Mouse (Mus musculus) kidney, postnatal 36 days (tissue): ENCODE measurements around the gene Cep83.

Experiments used
- DNase-seq, 2 experiments: peaks; one replicate each; pipeline ENCODE4 v3.0.0; 2021 to 2022; ENCODE audit warnings: mixed read lengths in 2 of 2

The Cep83 gene

DNA sequence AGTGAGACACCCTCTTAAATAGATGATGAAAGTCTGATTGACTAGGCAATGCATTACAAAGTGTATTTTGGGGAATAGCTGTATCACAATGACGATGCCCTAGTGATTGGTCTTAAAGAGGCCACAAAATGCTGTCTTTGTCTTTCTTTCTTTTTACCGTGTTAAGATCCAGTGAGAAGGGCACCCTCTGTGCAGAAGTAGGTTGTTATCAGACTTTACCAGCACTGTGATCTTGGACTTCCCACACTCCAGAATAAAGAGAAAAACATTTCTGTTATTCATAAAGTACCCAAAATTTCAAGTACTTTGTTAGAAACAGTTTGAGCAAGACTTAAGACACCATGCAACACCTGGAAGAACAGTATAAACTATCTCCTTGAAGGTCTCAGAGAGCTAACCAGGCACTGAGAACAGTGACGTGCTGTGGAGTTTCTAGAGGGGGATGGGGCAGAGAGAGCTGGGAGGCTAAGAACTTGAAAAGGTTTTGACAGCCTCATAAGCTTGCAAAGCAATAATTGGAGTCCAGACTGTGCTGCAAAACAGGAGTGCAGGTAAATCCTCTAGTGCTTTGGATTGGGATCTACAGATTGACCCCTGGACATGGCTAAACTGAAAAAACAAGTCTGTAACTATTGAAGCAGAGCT lies 92.3 kb downstream of the Cep83 start:
- DNase-seq: no peak

DNA sequence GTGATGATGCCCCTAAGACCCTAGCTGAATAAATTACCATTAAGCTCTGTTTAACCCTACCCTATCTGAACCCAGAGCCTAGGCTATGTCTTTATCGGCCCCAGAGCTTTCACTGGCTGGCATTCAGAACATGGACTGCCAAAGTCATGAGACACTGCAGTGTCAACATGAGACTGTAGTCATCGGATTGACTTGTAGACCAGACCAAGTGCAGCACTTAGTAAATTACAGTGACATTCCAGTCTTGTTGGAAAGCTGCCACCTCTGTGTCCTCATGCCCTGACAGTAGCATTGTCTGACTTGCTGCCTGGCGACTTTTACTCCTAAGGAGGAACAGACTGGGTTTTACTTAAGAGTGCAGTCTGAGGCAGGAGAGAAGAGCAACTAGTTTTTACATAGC lies 100.8 kb downstream of the Cep83 start:
- DNase-seq: peak; percentile 48 to 53

DNA sequence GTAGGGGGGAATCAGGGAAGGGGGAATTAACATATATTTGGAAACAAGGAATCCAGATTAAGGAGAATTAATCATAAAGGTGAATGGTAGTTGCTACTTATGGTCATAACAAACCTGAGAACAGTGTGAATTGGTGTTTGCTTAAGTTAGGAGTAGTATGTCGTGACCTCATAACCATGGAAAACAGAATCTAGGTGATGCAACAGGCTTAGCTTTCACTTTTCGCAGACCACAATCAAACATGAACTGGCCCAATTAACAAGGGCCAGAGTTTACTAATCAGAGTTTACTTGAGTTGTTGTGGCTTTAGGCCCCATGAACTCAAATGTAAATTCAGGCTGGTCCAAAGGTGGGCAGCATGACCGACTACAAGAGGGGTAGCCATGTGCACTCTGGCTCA lies 105.5 kb downstream of the Cep83 start:
- DNase-seq: no peak

- no peak for DNase-seq
Observed at GRCm38 (mm10) chr10:94794666-94795244, 106.3 kb downstream of the Cep83 start.

- DNase-seq: no peak
Observed at GRCm38 (mm10) chr10:94798128-94798527, 109.7 kb downstream of the Cep83 start.

GRCm38 (mm10) chr10:94799485-94800239 lies 111.2 kb downstream of the Cep83 start:
- no peak for DNase-seq

GRCm38 (mm10) chr10:94800677-94801354 lies 112.4 kb downstream of the Cep83 start:
- DNase-seq: no peak

- DNase-seq: no peak
Observed at GRCm38 (mm10) chr10:94804029-94804908, 115.8 kb downstream of the Cep83 start.

- no peak for DNase-seq
Observed at GRCm38 (mm10) chr10:94804909-94805220, 116.4 kb downstream of the Cep83 start.

DNA sequence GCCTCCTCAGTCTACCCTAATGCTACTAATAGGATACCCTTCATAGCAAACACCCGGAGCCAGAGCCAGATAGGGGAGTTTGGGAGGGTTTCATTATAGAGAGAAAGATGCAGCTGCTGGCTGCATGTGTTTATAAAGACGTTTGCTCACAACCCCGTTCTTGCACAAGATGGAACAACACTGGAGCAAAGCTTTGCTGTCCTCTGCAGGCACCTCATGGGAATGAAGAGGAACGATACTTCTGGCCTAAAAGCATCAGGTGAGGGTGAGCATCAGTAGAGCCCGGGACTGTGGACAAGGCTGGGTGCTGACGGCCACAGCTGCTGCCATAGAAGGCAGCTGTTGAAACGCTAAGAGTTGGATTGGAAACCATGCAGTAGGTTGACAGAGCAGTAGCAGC lies 118.9 kb downstream of the Cep83 start:
- no peak for DNase-seq

DNA sequence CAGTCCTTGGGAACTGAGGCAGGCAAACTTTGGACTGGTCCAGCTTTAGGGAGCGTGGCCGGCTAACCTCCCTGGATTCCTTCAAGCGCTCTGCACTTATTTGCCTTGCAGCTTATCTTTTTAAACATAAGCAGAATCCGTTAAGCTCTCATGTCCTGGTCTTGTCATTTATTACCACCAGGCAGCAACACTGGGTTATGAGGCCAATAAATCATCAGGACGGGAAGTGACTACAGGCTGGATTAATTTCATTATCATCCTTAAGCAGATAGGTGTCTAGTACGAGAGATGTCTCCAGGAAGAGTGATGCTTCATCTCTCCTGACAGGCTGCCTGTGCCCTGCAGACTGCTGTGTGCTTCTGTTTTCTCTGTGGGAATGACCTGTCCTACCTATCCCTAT lies 119.8 kb downstream of the Cep83 start:
- no peak for DNase-seq

- no peak for DNase-seq
Observed at GRCm38 (mm10) chr10:94809946-94810472, 121.6 kb downstream of the Cep83 start.

DNA sequence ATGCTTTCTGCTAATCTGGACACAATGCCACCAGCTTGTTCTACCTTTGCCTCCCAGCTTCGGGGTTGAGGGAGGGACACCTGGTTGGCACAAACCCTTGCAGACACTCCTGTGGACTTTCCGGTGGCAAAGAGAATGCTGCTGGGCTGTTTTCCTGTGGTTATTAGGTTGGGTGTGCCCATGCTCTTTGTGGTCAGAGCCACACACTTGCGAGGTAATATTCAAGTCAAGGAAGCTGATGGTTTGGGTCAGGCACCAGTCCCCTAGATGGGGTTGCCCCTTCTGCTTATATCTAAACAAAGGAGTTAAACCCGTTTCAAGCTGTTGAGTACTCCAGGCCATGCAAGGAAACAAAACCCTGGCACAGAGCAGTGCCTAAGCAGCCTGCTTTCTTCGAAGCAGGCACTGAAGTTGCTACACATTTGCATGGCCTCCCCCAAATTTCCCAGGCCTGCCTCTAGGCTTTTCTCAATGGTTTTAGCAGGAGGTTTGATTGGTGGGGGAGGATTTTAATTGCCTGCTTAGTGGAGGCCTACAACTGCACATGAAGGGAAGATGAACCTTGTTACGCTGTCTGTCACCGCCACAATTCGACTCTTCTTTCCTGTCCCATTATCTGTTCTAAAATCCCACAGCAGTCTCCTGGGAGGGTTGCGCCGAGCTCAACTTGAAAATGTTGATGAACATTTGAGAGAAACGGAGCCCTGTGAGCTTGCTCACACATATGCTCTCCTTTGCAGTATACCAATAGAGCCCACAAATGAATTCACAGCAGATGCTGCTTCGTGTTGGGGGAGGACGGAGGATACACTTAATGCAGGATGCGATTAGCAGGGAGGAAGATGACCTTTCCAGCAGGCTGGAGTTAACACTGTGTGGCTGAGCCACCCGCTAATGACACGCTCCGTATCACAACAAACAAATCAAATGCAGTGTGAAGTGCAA lies 123.7 kb downstream of the Cep83 start:
- DNase-seq: no peak

DNA sequence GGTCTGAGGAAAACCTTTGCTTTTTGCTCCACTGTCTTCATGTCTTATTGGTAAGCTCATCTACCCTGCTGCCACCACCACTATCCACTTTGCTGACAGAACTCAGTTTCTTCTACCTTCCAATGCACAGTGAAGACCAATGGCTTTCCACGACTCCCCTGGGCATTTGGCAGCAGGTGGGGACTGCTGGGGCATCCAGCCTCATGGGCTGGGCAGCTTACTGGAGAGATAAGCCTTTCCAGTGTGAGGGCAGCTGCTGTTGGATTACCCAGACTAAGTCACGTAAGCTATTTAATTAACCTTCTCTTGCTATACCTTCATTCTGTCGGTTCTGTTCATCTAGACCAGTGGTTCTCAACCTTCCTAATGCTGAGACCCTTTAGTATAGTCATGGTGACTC lies 129.7 kb downstream of the Cep83 start:
- DNase-seq: no peak

DNA sequence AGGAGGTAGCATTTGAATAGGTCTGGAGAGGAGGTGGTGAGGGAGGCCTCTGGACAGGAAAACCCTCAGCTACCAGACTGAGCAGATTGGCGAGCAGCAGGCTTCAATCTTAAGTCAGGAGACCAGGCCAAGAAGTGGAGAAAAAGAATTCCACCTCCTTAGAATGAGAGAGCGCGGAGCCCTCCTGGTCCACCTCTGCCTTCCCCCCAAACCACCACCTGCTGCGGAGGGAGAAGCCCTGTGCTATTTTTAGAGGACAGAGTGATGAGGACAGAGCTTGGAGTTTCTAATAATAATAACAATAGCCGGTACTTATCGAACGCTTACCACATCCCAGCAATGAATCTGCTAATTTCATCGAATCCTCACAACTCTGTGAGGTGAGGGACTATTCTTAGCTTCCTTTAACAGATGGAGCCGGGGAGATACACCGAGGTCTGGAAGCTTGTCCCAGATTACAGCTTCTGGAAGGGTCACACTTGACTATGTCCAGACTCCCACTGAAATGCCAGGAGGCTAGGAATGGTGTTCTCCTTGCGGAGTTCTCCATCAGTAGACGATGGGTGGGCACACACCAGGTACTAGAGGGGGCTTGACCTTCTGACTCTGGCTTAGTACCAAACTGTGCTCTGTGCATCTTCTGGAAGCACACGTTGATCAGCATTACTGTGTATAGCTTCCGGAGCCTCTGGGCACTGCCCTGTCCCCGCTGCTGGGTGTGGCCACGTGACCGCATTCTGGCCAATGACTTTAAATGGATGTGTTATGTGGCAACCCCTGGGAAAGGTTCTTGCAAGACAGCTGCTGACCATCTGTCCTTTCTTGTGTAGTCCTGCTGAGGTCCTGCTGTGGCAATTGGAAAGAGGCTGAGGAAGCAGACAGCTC lies 130.6 kb downstream of the Cep83 start:
- DNase-seq: no peak

- no peak for DNase-seq
Observed at GRCm38 (mm10) chr10:94823971-94824760, 135.7 kb downstream of the Cep83 start.

DNA sequence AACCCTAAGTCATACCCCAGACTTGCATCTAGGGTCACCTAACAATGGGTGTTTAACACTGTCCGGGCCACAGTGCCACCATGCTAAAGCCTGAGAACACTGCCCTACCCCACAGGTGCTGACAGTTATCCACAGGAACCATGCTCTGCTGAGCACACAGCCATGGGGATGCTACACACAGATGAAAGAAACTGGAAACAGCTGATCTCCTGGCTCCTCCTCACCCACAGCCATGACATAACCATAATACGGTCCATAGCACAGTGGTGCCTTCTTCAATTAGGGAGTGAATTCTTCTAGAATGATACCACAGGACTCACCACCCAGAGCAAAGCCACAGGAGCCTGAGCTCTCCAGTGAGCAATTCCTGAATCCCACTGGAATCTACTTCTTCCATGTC lies 137.5 kb downstream of the Cep83 start:
- no peak for DNase-seq

DNA sequence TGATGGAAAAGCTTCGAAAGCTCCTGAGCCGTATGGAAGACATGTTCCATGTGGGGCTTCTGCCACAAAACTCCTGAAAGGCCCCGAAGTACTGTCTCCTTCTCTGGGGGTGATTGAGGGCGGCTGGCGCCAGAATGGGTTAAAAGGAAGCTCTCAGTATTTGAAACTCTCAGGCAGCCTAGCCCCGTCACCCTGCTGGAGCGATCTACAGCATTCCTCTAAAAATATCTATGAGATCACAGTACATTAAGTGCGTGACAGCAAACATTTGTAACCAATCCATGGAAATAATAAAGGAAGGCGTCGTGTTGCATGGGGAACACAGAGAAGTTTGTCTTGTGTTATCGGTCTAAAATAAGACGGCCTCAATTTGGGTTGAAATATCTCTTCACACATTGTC lies 138.0 kb downstream of the Cep83 start:
- no peak for DNase-seq

DNA sequence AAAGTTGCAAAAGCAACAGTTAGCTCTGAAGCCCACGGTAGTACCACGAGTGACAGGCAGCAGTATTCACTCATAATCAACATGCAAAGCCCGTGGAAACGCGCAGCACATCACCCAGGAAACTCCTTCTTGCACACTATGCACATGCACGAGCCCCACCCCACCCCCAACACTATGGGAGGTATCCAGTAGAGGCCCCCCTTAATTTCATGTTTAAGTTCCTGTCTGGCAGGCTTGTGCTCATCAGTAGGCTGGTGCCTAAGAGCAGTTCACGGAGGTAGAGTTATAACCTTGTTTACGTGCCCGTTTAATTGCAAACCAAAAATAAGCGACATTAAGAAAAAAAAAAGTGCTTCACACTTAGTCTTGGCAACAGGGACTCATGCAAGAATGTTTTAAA lies 138.9 kb downstream of the Cep83 start:
- DNase-seq: no peak
